ENCODE assay signal across 34 mouse cellular contexts in genomic region chr13:69604670-69605069, GRCm38 (mm10).
"Had no signal": no experiment of that assay in that cellular context is flagged by ENCODE, and none has a peak within 500 bp of the region (broad histone marks: within the 10 kb centered on the region; RNA-seq: fewer than 3 reads in every experiment).

No protein-coding gene starts in this region.

- H3K9ac ChIP-seq: heart, embryonic 12.5 days; heart, embryonic 13.5 days; heart, embryonic 15.5 days; hindbrain, embryonic 12.5 days; hindbrain, embryonic 13.5 days; hindbrain, embryonic 14.5 days; hindbrain, embryonic 15.5 days; intestine, embryonic 15.5 days; kidney, embryonic 15.5 days had no signal

- H3K27ac ChIP-seq: heart, embryonic 13.5 days; heart, embryonic 15.5 days; hindbrain, embryonic 10.5 days; hindbrain, embryonic 12.5 days; hindbrain, embryonic 13.5 days; hindbrain, embryonic 14.5 days; hindbrain, embryonic 15.5 days; hindbrain, postnatal 0 days; intestine, embryonic 15.5 days; kidney, embryonic 15.5 days; kidney, postnatal 0 days; layer of hippocampus, adult 2 months; left cerebral cortex, adult 2 months had no signal

- H3K9me3 ChIP-seq: heart, embryonic 12.5 days; heart, embryonic 13.5 days; heart, embryonic 15.5 days; hindbrain, embryonic 10.5 days; hindbrain, embryonic 12.5 days; hindbrain, embryonic 13.5 days; hindbrain, embryonic 15.5 days; intestine, embryonic 15.5 days; kidney, embryonic 15.5 days had no signal

- H3K4me2 ChIP-seq: heart, embryonic 12.5 days; heart, embryonic 13.5 days; heart, embryonic 15.5 days; hindbrain, embryonic 12.5 days; hindbrain, embryonic 13.5 days; hindbrain, embryonic 14.5 days; hindbrain, embryonic 15.5 days; intestine, embryonic 15.5 days; kidney, embryonic 15.5 days had no signal

- ATAC-seq: hindbrain, embryonic 16.5 days; hindbrain, postnatal 0 days; inflammation-experienced regulatory T-cells, adult 6 months; intestine, embryonic 15.5 days; intestine, embryonic 16.5 days; intestine, postnatal 0 days had no signal

- H3K4me3 ChIP-seq: heart, embryonic 12.5 days; heart, embryonic 13.5 days; heart, embryonic 15.5 days; hindbrain, embryonic 10.5 days; hindbrain, embryonic 12.5 days; hindbrain, embryonic 13.5 days; hindbrain, embryonic 15.5 days; intestine, embryonic 15.5 days; kidney, embryonic 15.5 days; layer of hippocampus, adult 2 months; left cerebral cortex, adult 2 months had no signal

- H3K36me3 ChIP-seq: heart, embryonic 12.5 days; heart, embryonic 13.5 days; heart, embryonic 15.5 days; hindbrain, embryonic 10.5 days; hindbrain, embryonic 12.5 days; hindbrain, embryonic 13.5 days; hindbrain, embryonic 15.5 days; intestine, embryonic 15.5 days; kidney, embryonic 15.5 days had no signal

- DNase-seq: heart, postnatal 10 days; heart, postnatal 14 days; heart, postnatal 36 days; heart, postnatal 4 days; kidney, adult 11 months; kidney, adult 18-20 months; kidney, adult 2 months; kidney, adult 8-10 months; kidney, adult 9 months; kidney, postnatal 10 days; kidney, postnatal 14 days; kidney, postnatal 25 days; kidney, postnatal 36 days; kidney, postnatal 4 days; layer of hippocampus, adult 9-11 months; layer of hippocampus, postnatal 36 days had no signal

- H3K27me3 ChIP-seq: heart, embryonic 15.5 days; hindbrain, embryonic 12.5 days; hindbrain, embryonic 13.5 days; hindbrain, embryonic 15.5 days; intestine, embryonic 15.5 days; kidney, embryonic 15.5 days had no signal

- H3K4me1 ChIP-seq: heart, embryonic 15.5 days; hindbrain, embryonic 12.5 days; hindbrain, embryonic 13.5 days; hindbrain, embryonic 15.5 days; intestine, embryonic 15.5 days; kidney, embryonic 15.5 days had no signal
